Mouse (Mus musculus) neural tube, embryonic 12.5 days (tissue): ENCODE data around the gene Mak. TPM values are rescaled to one million over a fixed set of nuclear protein-coding genes. Genes with fewer than 3 reads are reported as not detected.

Experiments used
- ATAC-seq: fragments of 200-750 bp; cut with Nextera tagmentation; 2 replicates; pipeline ENCODE4 v1.8.0; 2017; ENCODE audit warnings: low read depth, mild to moderate bottlenecking, moderate TSS enrichment, moderate library complexity; ENCODE audit not compliant: low FRiP score
- H3K27ac ChIP-seq: fragments of 300-500 bp; sonication (generic); 2 replicates; pipeline ENCODE4 v1.5.1; 2016
- H3K27me3 ChIP-seq: fragments of 300-500 bp; sonication (generic); replicated peaks from 2 replicates; pipeline ENCODE4 v1.6.1; 2016; ENCODE audit warnings: mild to moderate bottlenecking
- H3K36me3 ChIP-seq: fragments of 300-500 bp; sonication (generic); 2 replicates; pipeline ENCODE4 v1.6.1; 2016; ENCODE audit warnings: mild to moderate bottlenecking
- H3K4me1 ChIP-seq: fragments of 300-500 bp; sonication (generic); 2 replicates; pipeline ENCODE4 v1.6.1; 2016
- H3K4me2 ChIP-seq: fragments of 300-500 bp; sonication (generic); replicated peaks from 2 replicates; pipeline ENCODE4 v1.6.1; 2016; ENCODE audit warnings: mild to moderate bottlenecking
- H3K4me3 ChIP-seq: fragments of 300-500 bp; sonication (generic); 2 replicates; pipeline ENCODE4 v1.5.1; 2016
- H3K9ac ChIP-seq: fragments of 300-500 bp; sonication (generic); 2 replicates; pipeline ENCODE4 v1.6.1; 2016; ENCODE audit warnings: mild to moderate bottlenecking
- H3K9me3 ChIP-seq: fragments of 300-500 bp; sonication (generic); 2 replicates; pipeline ENCODE4 v1.6.1; 2016; ENCODE audit warnings: mild to moderate bottlenecking
- WGBS: fragments of 180-500 bp; shearing (Covaris S2); methylation state at CpG from one replicate; pipeline ENCODE4 v1.1.7; 2016; 5-methylcytosine and 5-hydroxymethylcytosine counted together
- polyA plus RNA-seq: library from polyadenylated mRNA; unstranded; fragments of >200 nt; fragmentation: Nextera tagmentation; extraction: Ambion mirVana; gene quantifications from 2 replicates; pipeline ENCODE4 v1.2.1, GENCODE M21; 2016

Gene Mak
- polyA plus RNA-seq, 1 experiment from 2014 or later, result 0.29 TPM

GRCm38 (mm10) chr13:41094160-41094559 lies 14.7 kb upstream of the Mak start:
- 76% methylated on average over 10 of the region's 10 CpGs for WGBS
- Histone ChIP-seq H3K27ac (no peak overlapping the region), H3K36me3 (no peaks in the 10 kb centered on the region), H3K9me3 (no peaks in the 10 kb centered on the region), H3K4me2 (no peak overlapping the region), H3K9ac (no peak overlapping the region), H3K27me3 (no peaks in the 10 kb centered on the region), H3K4me3 (no peak overlapping the region), H3K4me1 (no peaks in the 10 kb centered on the region)
- no peak for ATAC-seq

GRCm38 (mm10) chr13:41091271-41091670 lies 11.8 kb upstream of the Mak start:
- Histone ChIP-seq H3K4me3 (no peak overlapping the region), H3K27ac (no peak overlapping the region), H3K27me3 (no peaks in the 10 kb centered on the region), H3K36me3 (no peaks in the 10 kb centered on the region), H3K4me1 (no peaks in the 10 kb centered on the region), H3K9ac (no peak overlapping the region), H3K4me2 (peak overlapping the region; percentile 14; the same call in 1 of the 2 replicates), H3K9me3 (no peaks in the 10 kb centered on the region)
- no peak for ATAC-seq
- 36% methylated on average over 10 of the region's 10 CpGs for WGBS

GRCm38 (mm10) chr13:41088746-41089145 lies 9.2 kb upstream of the Mak start:
- no peaks in the 10 kb centered on the region for H3K36me3 ChIP-seq
- no peak overlapping the region for H3K9ac ChIP-seq
- no peaks in the 10 kb centered on the region for H3K4me1 ChIP-seq
- H3K4me3 ChIP-seq, result no peak overlapping the region
- no peaks in the 10 kb centered on the region for H3K27me3 ChIP-seq
- H3K4me2 ChIP-seq, result no peak overlapping the region
- ATAC-seq, result no peak
- no peak overlapping the region for H3K27ac ChIP-seq
- no peaks in the 10 kb centered on the region for H3K9me3 ChIP-seq

- H3K9me3 ChIP-seq, result no peaks in the 10 kb centered on the region
- no peak overlapping the region for H3K27ac ChIP-seq
- ATAC-seq, result no peak
- H3K4me3 ChIP-seq, result no peak overlapping the region
- H3K4me2 ChIP-seq, result no peak overlapping the region
- no peak overlapping the region for H3K9ac ChIP-seq
- H3K36me3 ChIP-seq, result no peaks in the 10 kb centered on the region
- H3K27me3 ChIP-seq, result peaks cover 6% of the 10 kb centered on the region; the same call in 1 of the 2 replicates
- no peaks in the 10 kb centered on the region for H3K4me1 ChIP-seq
- 19% methylated on average over 2 of the region's 2 CpGs for WGBS
These were observed 5.6 kb upstream of the Mak start for GRCm38 (mm10) chr13:41085140-41085539.

- H3K27me3 ChIP-seq, result peaks cover 9% of the 10 kb centered on the region; the same call in 1 of the 2 replicates
- no peak for ATAC-seq
- WGBS, result 86% methylated on average over 3 of the region's 3 CpGs
- no peak overlapping the region for H3K9ac ChIP-seq
- H3K4me3 ChIP-seq, result no peak overlapping the region
- H3K27ac ChIP-seq, result no peak overlapping the region
- no peak overlapping the region for H3K4me2 ChIP-seq
- H3K9me3 ChIP-seq, result no peaks in the 10 kb centered on the region
- H3K36me3 ChIP-seq, result no peaks in the 10 kb centered on the region
- H3K4me1 ChIP-seq, result peaks cover under 1% of the 10 kb centered on the region; the same call in 1 of the 2 replicates
These were observed 5.0 kb upstream of the Mak start for GRCm38 (mm10) chr13:41084521-41084920.

GRCm38 (mm10) chr13:41080700-41081099 lies 1.2 kb upstream of the Mak start:
- H3K36me3 ChIP-seq, result no peaks in the 10 kb centered on the region
- H3K4me2 ChIP-seq, result no peak overlapping the region
- peaks cover 11% of the 10 kb centered on the region for H3K4me1 ChIP-seq
- 90% methylated on average over 6 of the region's 6 CpGs for WGBS
- no peak overlapping the region for H3K9ac ChIP-seq
- H3K27me3 ChIP-seq, result peaks cover 23% of the 10 kb centered on the region
- H3K9me3 ChIP-seq, result no peaks in the 10 kb centered on the region
- no peak overlapping the region for H3K27ac ChIP-seq
- no peak overlapping the region for H3K4me3 ChIP-seq
- no peak for ATAC-seq

GRCm38 (mm10) chr13:41079859-41080258 lies 353 bp upstream of the Mak start:
- no peak for ATAC-seq
- Histone ChIP-seq H3K27me3 (peaks cover 23% of the 10 kb centered on the region), H3K9me3 (no peaks in the 10 kb centered on the region), H3K36me3 (no peaks in the 10 kb centered on the region), H3K27ac (no peak overlapping the region), H3K4me3 (no peak overlapping the region), H3K9ac (no peak overlapping the region), H3K4me1 (peaks cover 11% of the 10 kb centered on the region), H3K4me2 (0 out of 2 replicates have a peak overlapping the region, but pooled peaks have one; percentile 86)
- WGBS, result 55% methylated on average over 5 of the region's 5 CpGs

GRCm38 (mm10) chr13:41078690-41079420 lies 651 bp downstream of the Mak start:
- ATAC-seq, result peak; percentile 61; the same call in 1 of the 2 replicates
- Histone ChIP-seq H3K27me3 (peaks cover 23% of the 10 kb centered on the region), H3K4me3 (peak overlapping the region; percentile 45), H3K4me2 (peak overlapping the region; percentile 86), H3K36me3 (no peaks in the 10 kb centered on the region), H3K4me1 (peaks cover 11% of the 10 kb centered on the region), H3K27ac (no peak overlapping the region), H3K9ac (peak overlapping the region; percentile 48; the same call in 1 of the 2 replicates), H3K9me3 (no peaks in the 10 kb centered on the region)
- WGBS, result 6% methylated on average over 24 of the region's 24 CpGs

- Histone ChIP-seq H3K27me3 (peaks cover 23% of the 10 kb centered on the region), H3K4me1 (peaks cover 11% of the 10 kb centered on the region), H3K4me2 (no peak overlapping the region), H3K9me3 (no peaks in the 10 kb centered on the region), H3K9ac (no peak overlapping the region), H3K36me3 (no peaks in the 10 kb centered on the region), H3K4me3 (no peak overlapping the region), H3K27ac (no peak overlapping the region)
- ATAC-seq, result no peak
- WGBS, result 76% methylated on average over 9 of the region's 9 CpGs
These were observed 1.6 kb downstream of the Mak start for GRCm38 (mm10) chr13:41077921-41078320.

- Histone ChIP-seq H3K9ac (no peak overlapping the region), H3K27ac (no peak overlapping the region), H3K4me2 (no peak overlapping the region), H3K9me3 (no peaks in the 10 kb centered on the region), H3K4me3 (no peak overlapping the region), H3K4me1 (0 out of 2 replicates have a peak, but pooled peaks cover 5% of the 10 kb centered on the region), H3K27me3 (peaks cover 10% of the 10 kb centered on the region), H3K36me3 (no peaks in the 10 kb centered on the region)
- WGBS, result 92% methylated on average over 5 of the region's 5 CpGs
- ATAC-seq, result no peak
These were observed 5.7 kb downstream of the Mak start for GRCm38 (mm10) chr13:41073819-41074218.

- Histone ChIP-seq H3K4me2 (no peak overlapping the region), H3K36me3 (no peaks in the 10 kb centered on the region)
- WGBS, result 93% methylated on average over 11 of the region's 11 CpGs
These were observed 7.9 kb downstream of the Mak start for GRCm38 (mm10) chr13:41071617-41072016.

GRCm38 (mm10) chr13:41067618-41068017 lies 11.9 kb downstream of the Mak start:
- 90% methylated on average over 4 of the region's 4 CpGs for WGBS
- Histone ChIP-seq H3K4me1 (no peaks in the 10 kb centered on the region), H3K27me3 (no peaks in the 10 kb centered on the region), H3K4me3 (no peak overlapping the region), H3K36me3 (no peaks in the 10 kb centered on the region), H3K9ac (no peak overlapping the region), H3K9me3 (no peaks in the 10 kb centered on the region), H3K4me2 (no peak overlapping the region), H3K27ac (no peak overlapping the region)
- ATAC-seq, result no peak

More at GRCm38 (mm10) chr13:41071617-41072016, 7.9 kb downstream of the Mak start:
- Histone ChIP-seq H3K9me3 (no peaks in the 10 kb centered on the region), H3K27ac (no peak overlapping the region), H3K4me3 (no peak overlapping the region), H3K27me3 (no peaks in the 10 kb centered on the region), H3K4me1 (no peaks in the 10 kb centered on the region), H3K9ac (no peak overlapping the region)
- ATAC-seq, result no peak

- Histone ChIP-seq H3K27me3 (no peaks in the 10 kb centered on the region), H3K36me3 (no peaks in the 10 kb centered on the region), H3K9ac (no peak overlapping the region), H3K4me2 (no peak overlapping the region), H3K4me3 (no peak overlapping the region), H3K4me1 (no peaks in the 10 kb centered on the region), H3K9me3 (no peaks in the 10 kb centered on the region), H3K27ac (no peak overlapping the region)
- no peak for ATAC-seq
- 71% methylated on average over 5 of the region's 5 CpGs for WGBS
These were observed 27.5 kb downstream of the Mak start for GRCm38 (mm10) chr13:41051965-41052364.
